Mouse (Mus musculus) hindbrain, embryonic 16.5 days (tissue): ENCODE data around the gene Gm10358. TPM values are rescaled to one million over a fixed set of nuclear protein-coding genes. Genes with fewer than 3 reads are reported as not detected.
"Not testable (repeated sequence)": the region's sequence is repeated elsewhere in the genome, so short reads cannot be mapped to it uniquely, and the experiment has no call there.

Experiments used
- ATAC-seq: fragments of 200-750 bp; cut with Nextera tagmentation; 2 replicates; pipeline ENCODE4 v1.8.0; 2017; ENCODE audit warnings: moderate TSS enrichment, moderate library complexity
- H3K27ac ChIP-seq: fragments of 300-500 bp; sonication (generic); 2 replicates; pipeline ENCODE4 v1.5.1; 2014; ENCODE audit warnings: low read depth, mild to moderate bottlenecking, control low read depth, low read length, moderate library complexity
- H3K27me3 ChIP-seq: fragments of 300-500 bp; sonication (generic); replicated peaks from 2 replicates; pipeline ENCODE4 v1.6.1; 2014; ENCODE audit warnings: low read length; ENCODE audit not compliant: control insufficient read depth, insufficient read depth
- H3K36me3 ChIP-seq: fragments of 300-500 bp; sonication (generic); 2 replicates; pipeline ENCODE4 v1.6.1; 2014; ENCODE audit warnings: mild to moderate bottlenecking, low read length, moderate library complexity, mixed read lengths; ENCODE audit not compliant: control insufficient read depth, insufficient read depth
- H3K4me1 ChIP-seq: fragments of 300-500 bp; sonication (generic); 2 replicates; pipeline ENCODE4 v1.6.1; 2014; ENCODE audit warnings: low read depth, low read length; ENCODE audit not compliant: control insufficient read depth, insufficient read depth
- H3K4me2 ChIP-seq: fragments of 300-500 bp; sonication (generic); 2 replicates; pipeline ENCODE4 v1.6.1; 2014; ENCODE audit warnings: mild to moderate bottlenecking, low read length, control low read depth, moderate library complexity
- H3K4me3 ChIP-seq: fragments of 300-500 bp; sonication (generic); 2 replicates; pipeline ENCODE4 v1.5.1; 2014; ENCODE audit warnings: mild to moderate bottlenecking, low read length, control low read depth, moderate library complexity
- H3K9ac ChIP-seq: fragments of 300-500 bp; sonication (generic); 2 replicates; pipeline ENCODE4 v1.6.1; 2014; ENCODE audit warnings: low read depth, mild to moderate bottlenecking, control low read depth, low read length, moderate library complexity
- H3K9me3 ChIP-seq: fragments of 300-500 bp; sonication (generic); 2 replicates; pipeline ENCODE4 v1.6.1; 2014; ENCODE audit warnings: mild to moderate bottlenecking, low read length, moderate library complexity; ENCODE audit not compliant: control insufficient read depth
- WGBS: fragments of 180-500 bp; shearing (Covaris S2); extraction: QIAGEN DNeasy Blood & Tissue Kit; methylation state at CpG from one replicate; pipeline ENCODE4 v1.1.7; 2014; 5-methylcytosine and 5-hydroxymethylcytosine counted together
- polyA plus RNA-seq: library from polyadenylated mRNA; unstranded; fragments of >200 nt; fragmentation: Nextera tagmentation; extraction: Ambion mirVana; gene quantifications from 2 replicates; pipeline ENCODE4 v1.2.1, GENCODE M21; 2015

Gm10358 gene
- 0.14 TPM in 1 of 2 replicates, not detected in the other for polyA plus RNA-seq

DNA sequence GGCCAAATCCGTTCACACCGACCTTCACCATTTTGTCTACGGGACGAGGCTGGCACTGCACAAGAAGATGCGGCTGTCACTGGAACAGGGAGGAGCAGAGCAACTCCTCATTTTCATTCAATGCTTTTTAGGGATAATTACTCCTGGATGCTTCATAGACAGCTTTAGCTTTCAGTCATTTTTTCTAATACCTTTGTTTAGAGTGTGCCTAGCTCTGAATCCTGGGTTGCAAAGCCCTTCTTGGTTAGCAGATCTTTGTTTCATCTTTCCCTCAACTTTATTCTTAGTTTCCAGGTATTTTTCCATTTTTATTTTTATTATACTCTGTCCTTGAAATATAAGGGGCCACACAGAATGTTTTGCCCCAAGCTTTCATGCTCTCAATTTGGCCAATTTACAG, at the start of gene Gm10358:
TSS of gene Gm10358 (minus strand) at position 101 of the 400 bp plus-strand sequence.
- WGBS, result 95% methylated on average over 5 of the region's 5 CpGs
- Histone ChIP-seq H3K9me3 (no peaks in the 10 kb centered on the region), H3K36me3 (no peaks in the 10 kb centered on the region), H3K4me3 (no peak within 1 kb of the TSS), H3K27ac (no peak within 1 kb of the TSS), H3K4me1 (no peaks in the 10 kb centered on the region), H3K27me3 (no peaks in the 10 kb centered on the region), H3K4me2 (no peak within 1 kb of the TSS), H3K9ac (no peak within 1 kb of the TSS)
- no peak for ATAC-seq

DNA sequence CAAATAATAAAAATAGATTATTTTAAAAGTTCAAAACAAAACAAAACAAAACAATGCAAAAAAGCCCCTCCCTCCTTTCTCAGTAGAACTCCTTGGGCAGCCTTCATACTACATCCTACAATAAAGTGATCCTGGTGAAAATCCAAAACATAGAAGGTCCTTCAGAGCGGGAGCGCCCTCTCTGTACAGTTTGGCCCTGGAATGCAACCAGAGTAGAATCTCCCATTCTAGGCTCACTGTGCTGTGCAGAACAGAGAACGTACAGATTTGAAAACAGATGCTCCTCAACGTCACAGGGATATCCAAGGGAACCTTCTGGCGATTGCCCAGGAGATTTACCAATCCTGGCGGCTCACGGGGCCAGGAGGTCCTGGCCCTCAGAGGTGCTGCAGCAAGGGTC, 42.0 kb upstream of the Gm10358 start, which contains the start of gene Iqcm:
TSS of gene Iqcm (plus strand) at position 301 of the 400 bp plus-strand sequence.
- ATAC-seq, result no peak
- Histone ChIP-seq H3K9ac (no peak within 1 kb of the TSS), H3K4me1 (no peaks in the 10 kb centered on the region), H3K27me3 (no peaks in the 10 kb centered on the region), H3K36me3 (no peaks in the 10 kb centered on the region), H3K4me3 (no peak within 1 kb of the TSS), H3K27ac (no peak within 1 kb of the TSS), H3K9me3 (no peaks in the 10 kb centered on the region), H3K4me2 (no peak within 1 kb of the TSS)
- 90% methylated on average over 7 of the region's 7 CpGs for WGBS

DNA sequence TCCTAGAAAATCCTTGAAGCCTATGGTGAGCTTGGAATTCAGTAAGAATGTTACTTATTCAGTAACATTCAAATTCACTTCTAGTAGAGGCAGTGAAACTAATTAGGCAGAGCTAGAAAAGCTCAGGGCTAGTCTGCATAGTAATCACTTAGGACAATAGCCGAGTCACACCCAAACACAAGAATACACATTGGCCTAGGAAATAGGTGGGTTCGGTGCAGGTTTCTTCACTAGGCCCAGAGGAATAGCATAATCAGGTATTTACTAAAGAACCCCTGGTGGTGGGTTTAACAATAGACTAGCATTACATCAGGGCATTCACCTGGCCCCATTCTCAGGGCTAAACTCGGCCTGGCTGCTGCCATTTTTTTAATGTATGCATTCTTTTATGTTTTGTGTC, 9.3 kb upstream of the Gm10358 start:
- H3K4me1 ChIP-seq, H3K9me3 ChIP-seq, H3K27ac ChIP-seq, H3K9ac ChIP-seq, H3K36me3 ChIP-seq, ATAC-seq, H3K27me3 ChIP-seq, H3K4me3 ChIP-seq, H3K4me2 ChIP-seq: not testable (repeated sequence)
- 83% methylated on average over 3 of the region's 3 CpGs for WGBS

DNA sequence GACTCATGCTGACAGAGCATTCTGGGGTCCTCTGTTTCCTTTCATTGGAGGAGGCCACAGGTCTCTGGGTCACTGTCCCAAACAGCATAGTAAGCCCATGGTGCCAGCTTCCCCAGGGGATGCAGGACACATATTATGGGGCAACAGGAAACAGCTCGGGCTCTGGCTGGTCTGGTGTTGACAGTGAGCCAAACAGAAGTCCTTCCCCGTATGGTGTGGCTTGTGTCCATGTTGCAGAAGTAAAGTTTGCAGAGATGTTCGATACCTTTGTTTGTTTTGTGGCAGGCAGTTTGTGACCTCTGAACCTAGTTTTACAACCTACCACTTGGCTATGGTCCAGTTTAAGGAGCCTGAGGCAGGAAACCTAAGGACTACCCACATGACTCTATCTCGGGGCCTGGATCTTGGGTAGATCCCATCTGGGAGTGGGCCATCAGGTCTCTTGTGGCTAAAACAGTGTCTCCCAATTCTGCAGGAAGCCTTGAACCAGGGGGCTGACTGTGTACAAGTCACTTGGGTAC, 21.6 kb downstream of the Gm10358 start:
- H3K4me2 ChIP-seq, result no peak overlapping the region
- H3K27me3 ChIP-seq, result no peaks in the 10 kb centered on the region
- H3K36me3 ChIP-seq, result no peaks in the 10 kb centered on the region
- H3K4me1 ChIP-seq, result no peaks in the 10 kb centered on the region
- no peak overlapping the region for H3K9ac ChIP-seq
- H3K9me3 ChIP-seq, result no peaks in the 10 kb centered on the region
- WGBS, result 94% methylated on average over 4 of the region's 4 CpGs
- H3K27ac ChIP-seq, result no peak overlapping the region
- no peak for ATAC-seq
- no peak overlapping the region for H3K4me3 ChIP-seq

GRCm38 (mm10) chr8:75375530-75376123, 30.8 kb downstream of the Gm10358 start:
- Histone ChIP-seq H3K4me2 (no peak overlapping the region), H3K4me3 (no peak overlapping the region)
- 37% methylated on average over 1 of the region's 1 CpGs for WGBS

GRCm38 (mm10) chr8:75372006-75372405, 34.4 kb downstream of the Gm10358 start:
- 92% methylated on average over 2 of the region's 2 CpGs for WGBS
- no peak overlapping the region for H3K9ac ChIP-seq
- H3K4me3 ChIP-seq, result no peak overlapping the region
- no peak overlapping the region for H3K27ac ChIP-seq
- ATAC-seq, result no peak
- H3K4me1 ChIP-seq, result no peaks in the 10 kb centered on the region
- no peak overlapping the region for H3K4me2 ChIP-seq
- H3K27me3 ChIP-seq, result no peaks in the 10 kb centered on the region
- no peaks in the 10 kb centered on the region for H3K36me3 ChIP-seq
- H3K9me3 ChIP-seq, result no peaks in the 10 kb centered on the region

More at GRCm38 (mm10) chr8:75375530-75376123, 30.8 kb downstream of the Gm10358 start:
- Histone ChIP-seq H3K4me1 (no peaks in the 10 kb centered on the region), H3K27ac (no peak overlapping the region), H3K36me3 (no peaks in the 10 kb centered on the region), H3K9ac (no peak overlapping the region), H3K27me3 (no peaks in the 10 kb centered on the region), H3K9me3 (no peaks in the 10 kb centered on the region)
- no peak for ATAC-seq

Other genes starting within 250 kb of the Gm10358 start
- 4.0 and 4.1 TPM in 2 replicates for gene Rasd2, start 192.6 kb downstream of the Gm10358 start, polyA plus RNA-seq
- gene Iqcm, start 42.1 kb upstream of the Gm10358 start, polyA plus RNA-seq, result 0.08 and 0.14 TPM in 2 replicates